Mouse (Mus musculus) urinary bladder, postnatal 4 days (tissue): Measurements from ENCODE around the gene Nop16.
A peak's percentile ranks its signal among the peaks of the same experiment; 100 is the strongest.

ENCODE experiments used
- DNase-seq, 2 experiments: peaks; one replicate each; pipeline ENCODE4 v3.0.0; 2021 to 2022; ENCODE audit warnings: low spot score in 2 of 2

Nop16 gene

GRCm38 (mm10) chr13:54596107-54596690, 6.3 kb upstream of the Nop16 start:
- no peak for DNase-seq

- no peak for DNase-seq
Measured at GRCm38 (mm10) chr13:54593617-54594016, 3.7 kb upstream of the Nop16 start.

- no peak for DNase-seq
Measured at GRCm38 (mm10) chr13:54591776-54592356, 2.0 kb upstream of the Nop16 start.

DNA sequence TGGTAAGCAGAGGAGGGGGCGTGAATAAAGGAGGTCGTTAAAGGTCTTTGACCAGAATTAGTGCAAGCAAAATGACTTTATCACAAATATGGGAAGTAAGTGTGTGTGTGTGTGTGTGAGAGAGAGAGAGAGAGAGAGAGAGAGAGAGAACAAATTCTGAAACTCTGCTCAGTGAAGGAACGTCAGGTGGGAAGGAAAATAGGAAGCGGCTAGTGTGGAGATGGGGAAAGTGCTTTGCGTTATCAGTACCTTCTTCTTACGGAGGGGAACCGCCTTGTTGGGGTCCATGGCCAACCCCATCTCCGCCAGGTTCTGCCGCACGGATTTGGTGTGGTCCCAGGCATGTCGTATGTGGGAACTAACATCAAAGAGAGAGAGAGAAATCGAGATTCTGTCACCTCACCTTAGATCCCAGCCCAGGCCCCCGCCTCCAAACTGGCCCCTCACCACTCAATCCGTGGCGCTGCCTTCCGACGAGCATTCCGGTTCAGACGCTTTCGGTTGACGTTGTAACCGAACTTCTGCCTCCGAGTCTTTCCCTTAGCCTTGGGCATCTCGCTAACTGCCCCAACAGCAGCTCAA, 385 bp downstream of the Nop16 start:
- no peak for DNase-seq

DNA sequence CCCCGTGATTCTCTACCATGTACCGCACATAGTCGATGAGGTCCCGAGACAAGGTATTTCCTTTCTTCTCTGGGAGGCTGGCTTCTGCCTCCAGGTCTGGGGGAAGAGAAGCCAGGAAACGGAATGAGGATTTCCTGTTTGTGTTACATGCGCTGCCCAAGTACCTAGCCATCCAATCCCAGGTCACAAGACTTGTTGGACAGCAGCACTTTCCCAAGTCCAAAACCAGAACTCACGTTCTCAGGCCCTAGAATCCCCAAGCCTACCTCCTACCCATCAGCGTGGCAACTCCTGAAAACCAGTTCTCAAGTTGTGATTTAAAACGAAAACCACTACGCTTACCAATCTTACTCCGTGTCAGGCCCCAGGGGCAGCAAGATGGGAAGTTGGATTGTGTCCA, 4.1 kb downstream of the Nop16 start:
- no peak for DNase-seq

- DNase-seq: no peak
Measured at GRCm38 (mm10) chr13:54582860-54583259, 7.0 kb downstream of the Nop16 start.

GRCm38 (mm10) chr13:54582126-54582525, 7.8 kb downstream of the Nop16 start:
- DNase-seq: no peak

DNA sequence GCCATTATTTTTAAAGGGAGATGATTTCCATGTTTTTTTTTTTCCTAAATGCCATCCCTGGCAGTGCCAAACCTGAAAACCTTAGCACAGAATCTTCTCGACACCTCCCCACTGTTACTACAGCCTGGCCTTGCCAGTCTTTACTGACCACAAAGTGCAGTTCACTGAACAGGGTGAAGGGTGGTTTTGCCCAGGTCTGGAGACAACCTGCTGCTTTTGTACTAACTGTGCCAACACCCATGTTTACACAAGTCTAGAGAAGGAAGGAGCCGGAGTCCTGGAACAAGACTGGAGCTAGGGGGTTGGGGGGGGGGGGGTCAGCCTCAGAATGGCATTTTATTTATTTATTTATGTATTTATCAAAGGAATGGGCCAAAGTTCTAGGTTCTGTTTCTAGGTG, 8.5 kb downstream of the Nop16 start:
- no peak for DNase-seq

DNA sequence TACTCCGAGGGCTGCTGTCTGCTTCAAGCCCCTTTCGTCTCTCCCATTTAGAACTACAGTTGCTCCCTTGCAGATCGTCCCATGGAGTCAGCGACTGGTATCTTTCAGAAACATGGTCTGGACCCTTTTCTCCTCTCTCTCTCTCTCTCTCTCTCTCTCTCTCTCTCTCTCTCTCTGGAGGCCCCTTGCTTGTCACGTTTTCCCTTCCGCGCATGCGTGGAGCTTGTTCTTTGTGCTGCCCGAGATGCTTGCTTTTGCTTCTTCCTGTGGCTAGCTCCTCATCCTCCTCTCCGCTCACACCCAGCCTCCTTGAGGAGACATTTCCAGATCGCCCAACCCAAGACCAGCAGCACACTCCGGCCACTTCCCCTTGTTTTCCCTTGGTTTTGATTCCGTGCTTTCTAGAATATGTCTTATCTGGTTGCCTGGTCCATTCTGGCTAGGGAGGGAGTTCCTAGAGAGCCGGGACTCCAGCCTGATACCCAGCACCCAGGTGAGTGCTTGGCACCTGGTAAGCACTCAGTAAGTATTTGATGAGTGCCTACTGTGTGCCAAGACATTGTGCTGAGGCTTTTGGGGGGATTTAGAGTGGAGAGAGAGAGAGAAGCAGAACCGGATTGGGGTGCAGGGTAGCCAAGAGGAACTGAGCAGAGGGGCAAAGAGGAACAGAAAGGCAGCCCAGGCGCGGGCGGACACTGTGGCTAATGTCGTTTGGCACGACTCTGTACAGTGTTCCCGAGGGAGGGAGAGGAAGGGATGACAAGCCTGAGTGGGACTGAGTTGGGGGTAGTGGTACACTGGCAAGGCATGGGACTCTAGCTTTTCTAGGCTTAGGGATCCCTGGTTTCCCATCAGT, 12.0 kb downstream of the Nop16 start:
- no peak for DNase-seq

GRCm38 (mm10) chr13:54575489-54575888, 14.4 kb downstream of the Nop16 start:
- DNase-seq: no peak

DNA sequence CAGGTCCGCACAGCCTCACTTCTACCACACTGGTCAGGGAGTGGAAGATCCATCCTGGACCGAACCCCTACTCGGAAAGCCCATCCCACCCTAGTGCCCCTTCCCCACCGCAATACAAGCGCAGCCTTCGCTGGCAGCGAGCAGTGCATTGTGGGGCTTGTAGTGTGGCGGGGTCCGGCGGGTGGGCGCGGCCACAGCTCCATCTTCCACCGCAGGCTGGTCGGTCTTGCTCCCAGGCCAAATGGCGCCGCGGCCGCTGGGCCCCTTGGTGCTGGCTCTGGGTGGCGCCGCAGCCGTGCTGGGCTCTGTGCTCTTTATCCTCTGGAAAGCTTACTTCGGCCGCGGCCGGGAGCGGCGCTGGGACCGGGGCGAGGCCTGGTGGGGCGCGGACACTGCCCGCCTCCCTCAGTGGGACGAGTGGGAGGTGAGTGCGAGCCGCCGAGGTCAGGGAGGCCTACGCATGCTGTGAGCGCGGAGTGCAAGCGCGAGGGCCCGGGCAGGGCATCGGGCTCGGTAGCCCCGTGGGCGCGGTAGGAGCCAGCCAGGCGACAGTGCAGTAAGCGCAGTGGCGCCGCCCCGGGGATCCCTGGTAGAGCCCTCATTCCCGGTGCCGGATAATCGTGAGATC, 14.9 kb downstream of the Nop16 start, which contains the start of gene Arl10:
TSS of gene Arl10 (plus strand) at position 162 of the 628 bp plus-strand sequence.
- peak; percentile 77 to 78 for DNase-seq

GRCm38 (mm10) chr13:54572621-54573020, 17.3 kb downstream of the Nop16 start:
- DNase-seq: no peak

DNA sequence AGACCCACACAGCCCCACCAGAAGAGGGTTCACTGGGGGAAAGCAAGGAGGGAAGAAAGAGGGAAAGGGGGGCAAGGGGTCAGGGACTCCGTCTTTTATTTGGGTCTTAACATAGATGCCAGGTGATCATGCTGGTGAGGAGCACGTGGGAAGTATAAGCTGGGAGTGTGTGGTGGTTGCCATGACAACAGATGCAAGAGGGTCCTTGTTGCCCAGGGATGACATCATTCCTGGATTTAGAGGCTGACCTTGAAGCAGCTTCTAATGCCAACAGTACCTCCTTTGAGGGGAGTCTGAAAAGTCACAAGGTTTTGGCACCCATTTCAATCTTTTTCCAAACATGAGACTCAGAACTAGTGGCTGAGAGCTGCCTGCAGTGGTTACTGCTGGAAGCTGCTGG, 18.3 kb downstream of the Nop16 start:
- DNase-seq: no peak

- no peak for DNase-seq
Measured at GRCm38 (mm10) chr13:54570736-54571135, 19.2 kb downstream of the Nop16 start.

DNA sequence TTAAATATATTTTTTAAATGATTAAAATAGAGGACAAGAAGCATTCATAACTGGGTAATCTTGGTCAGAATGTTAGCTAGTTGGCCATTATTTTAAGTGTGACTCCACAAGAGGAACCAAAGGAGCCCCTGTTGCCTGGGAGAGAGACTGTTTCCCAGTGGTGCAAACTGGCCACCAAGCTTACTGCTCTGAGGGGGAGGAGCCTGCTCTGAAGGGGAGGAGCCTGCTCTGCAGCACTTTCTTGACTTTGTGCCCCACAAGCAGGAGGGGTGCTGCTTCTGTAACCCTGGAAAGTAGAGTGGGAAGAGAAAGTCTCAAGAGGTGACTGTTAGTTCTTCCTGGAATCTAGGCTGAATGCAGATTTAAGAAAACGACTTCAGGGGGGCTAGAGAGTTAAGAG, 20.6 kb downstream of the Nop16 start:
- no peak for DNase-seq

GRCm38 (mm10) chr13:54568380-54568779, 21.5 kb downstream of the Nop16 start:
- DNase-seq: no peak

DNA sequence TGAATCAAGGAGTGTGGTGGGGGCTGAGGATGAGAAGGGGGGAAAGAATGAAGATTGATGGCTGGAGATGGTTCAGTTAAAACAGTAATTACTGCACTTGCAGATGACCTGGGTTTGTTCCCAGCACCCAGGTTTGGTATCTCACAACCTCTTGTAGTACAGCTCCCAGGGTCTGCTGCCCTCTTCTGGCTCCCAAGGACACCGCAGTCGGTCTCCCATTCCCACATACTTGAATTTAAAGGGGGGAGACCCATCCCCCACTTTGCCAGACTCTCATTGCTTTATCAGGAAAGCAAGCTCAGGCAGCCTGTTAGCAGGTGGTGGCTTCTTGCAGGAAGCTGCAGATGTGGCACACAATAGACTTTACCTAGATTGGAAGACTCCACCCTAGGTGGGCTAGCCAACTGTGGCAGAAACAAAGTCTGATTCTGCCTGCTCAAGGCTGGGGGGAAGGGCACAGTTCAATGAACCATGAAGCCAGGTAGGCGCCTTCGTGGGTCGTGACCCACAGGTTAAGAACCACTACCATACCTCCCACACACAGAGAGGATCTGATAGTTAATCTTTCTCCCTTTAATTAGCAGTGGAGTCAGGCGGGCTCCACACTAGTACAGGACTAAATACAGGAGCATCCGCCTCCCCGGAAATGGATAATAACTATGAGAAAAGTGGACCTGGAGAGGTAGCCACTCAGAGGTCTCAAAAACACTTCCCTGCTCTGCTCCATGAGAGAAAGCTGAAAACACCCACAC, 24.1 kb downstream of the Nop16 start:
- no peak for DNase-seq

GRCm38 (mm10) chr13:54565201-54565581, 24.7 kb downstream of the Nop16 start, which contains the start of gene 4833439L19Rik:
TSS of gene 4833439L19Rik (minus strand) at chr13:54565435.
- peak; percentile 86 to 93 for DNase-seq

- no peak for DNase-seq
Measured at GRCm38 (mm10) chr13:54564232-54565200, 25.4 kb downstream of the Nop16 start.

GRCm38 (mm10) chr13:54562562-54562961, 27.3 kb downstream of the Nop16 start:
- no peak for DNase-seq
